Mouse (Mus musculus): Measurements from ENCODE around the gene Nbea. TPM values are rescaled to one million over a fixed set of nuclear protein-coding genes. Genes with fewer than 3 reads are reported as not detected.

Gene Nbea
- polyA plus RNA-seq, 1 experiment, result 7.7 TPM

DNA sequence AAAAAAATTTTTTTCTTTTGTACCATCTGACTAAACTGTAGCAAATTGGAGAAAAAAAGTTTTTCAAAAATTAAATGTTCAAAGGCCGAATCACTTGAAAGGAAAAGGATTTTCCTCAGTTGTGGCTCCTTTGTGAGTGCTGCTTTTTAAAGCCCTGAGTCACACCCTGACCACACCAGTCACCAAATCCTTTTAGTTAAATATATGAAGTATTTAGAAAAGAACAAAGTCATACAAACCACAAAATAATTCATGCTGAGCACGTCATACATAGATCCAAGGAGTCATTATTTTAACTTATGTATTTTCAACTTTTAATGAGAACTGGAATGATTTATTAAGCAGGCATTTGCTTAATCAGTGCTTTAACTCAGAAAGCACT, 295.7 kb downstream of the Nbea start:
- no peak overlapping the region for H3K27ac ChIP-seq (ENCODE audit: insufficient read depth, low read depth, low read length)
- WGBS, result 83% methylated on average over 2 of the region's 2 CpGs
- H3K4me1 ChIP-seq (ENCODE audit: control insufficient read depth, insufficient read depth, low read length), result no peaks in the 10 kb centered on the region
- no peak for TF ChIP-seq POLR2A (IDR thresholded peaks at IDR 0.05; ENCODE audit: low read depth, low read length)
- no peak for DNase-seq
- no peaks in the 10 kb centered on the region for H3K27me3 ChIP-seq (replicated peaks; ENCODE audit: control insufficient read depth, insufficient read depth, low read length)
- H3K4me3 ChIP-seq (ENCODE audit: insufficient read depth, low read depth, low read length), result no peak overlapping the region
- H3K36me3 ChIP-seq (ENCODE audit: control insufficient read depth, insufficient read depth, low read length), result no peaks in the 10 kb centered on the region

- Histone ChIP-seq H3K4me1 (ENCODE audit: control insufficient read depth, insufficient read depth, low read length) (no peaks in the 10 kb centered on the region), H3K36me3 (ENCODE audit: control insufficient read depth, insufficient read depth, low read length) (no peaks in the 10 kb centered on the region), H3K4me3 (ENCODE audit: insufficient read depth, low read depth, low read length) (no peak overlapping the region), H3K27ac (ENCODE audit: insufficient read depth, low read depth, low read length) (no peak overlapping the region), H3K27me3 (replicated peaks; ENCODE audit: control insufficient read depth, insufficient read depth, low read length) (no peaks in the 10 kb centered on the region)
- no peak for DNase-seq
- TF ChIP-seq CTCF (conservative IDR thresholded peaks at IDR 0.05; ENCODE audit: insufficient read depth, insufficient read length, low read depth, low read length) (no peak), POLR2A (IDR thresholded peaks at IDR 0.05; ENCODE audit: low read depth, low read length) (no peak)
- WGBS, result 83% methylated on average over 10 of the region's 10 CpGs
Measured at GRCm38 (mm10) chr3:55887193-55887828, 296.2 kb downstream of the Nbea start.

GRCm38 (mm10) chr3:55872944-55873924, 310.3 kb downstream of the Nbea start:
- no peaks in the 10 kb centered on the region for H3K36me3 ChIP-seq (ENCODE audit: control insufficient read depth, insufficient read depth, low read length)
- WGBS, result 93% methylated on average over 5 of the region's 5 CpGs
- no peaks in the 10 kb centered on the region for H3K27me3 ChIP-seq (replicated peaks; ENCODE audit: control insufficient read depth, insufficient read depth, low read length)
- DNase-seq, result no peak
- no peak overlapping the region for H3K27ac ChIP-seq (ENCODE audit: insufficient read depth, low read depth, low read length)
- H3K4me3 ChIP-seq (ENCODE audit: insufficient read depth, low read depth, low read length), result no peak overlapping the region
- no peaks in the 10 kb centered on the region for H3K4me1 ChIP-seq (ENCODE audit: control insufficient read depth, insufficient read depth, low read length)
- TF ChIP-seq CTCF (conservative IDR thresholded peaks at IDR 0.05; ENCODE audit: insufficient read depth, insufficient read length, low read depth, low read length) (no peak), POLR2A (IDR thresholded peaks at IDR 0.05; ENCODE audit: low read depth, low read length) (no peak)

GRCm38 (mm10) chr3:55852488-55852887, 331.0 kb downstream of the Nbea start:
- no peaks in the 10 kb centered on the region for H3K36me3 ChIP-seq (ENCODE audit: control insufficient read depth, insufficient read depth, low read length)
- TF ChIP-seq POLR2A (IDR thresholded peaks at IDR 0.05; ENCODE audit: low read depth, low read length), result no peak
- no peak for TF ChIP-seq CTCF (conservative IDR thresholded peaks at IDR 0.05; ENCODE audit: insufficient read depth, insufficient read length, low read depth, low read length)
- no peaks in the 10 kb centered on the region for H3K27me3 ChIP-seq (replicated peaks; ENCODE audit: control insufficient read depth, insufficient read depth, low read length)
- H3K4me3 ChIP-seq (ENCODE audit: insufficient read depth, low read depth, low read length), result no peak overlapping the region
- no peak overlapping the region for H3K27ac ChIP-seq (ENCODE audit: insufficient read depth, low read depth, low read length)
- DNase-seq, result no peak
- H3K4me1 ChIP-seq (ENCODE audit: control insufficient read depth, insufficient read depth, low read length), result no peaks in the 10 kb centered on the region
- 87% methylated on average over 7 of the region's 7 CpGs for WGBS

DNA sequence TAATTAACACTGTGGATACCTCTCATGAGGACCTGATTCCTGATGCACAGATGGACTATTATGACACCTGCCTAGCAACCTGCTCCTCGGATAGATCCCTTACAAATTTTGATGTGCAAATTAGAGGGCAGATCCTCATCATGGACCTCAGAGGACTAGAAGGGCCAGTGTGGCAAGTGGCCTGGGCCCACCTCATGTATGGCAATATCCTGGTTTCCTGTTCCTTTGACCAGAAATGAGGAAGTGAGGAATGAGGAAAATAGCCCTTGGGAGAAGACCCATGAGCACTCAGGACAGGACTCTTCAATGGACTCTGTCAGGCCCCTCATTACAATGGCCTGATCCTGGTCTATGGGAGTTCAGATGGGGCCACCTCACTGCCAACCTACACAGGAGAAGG, 336.4 kb downstream of the Nbea start:
- WGBS, result 85% methylated on average over 1 of the region's 1 CpGs
- Histone ChIP-seq H3K36me3 (ENCODE audit: control insufficient read depth, insufficient read depth, low read length) (no peaks in the 10 kb centered on the region), H3K4me1 (ENCODE audit: control insufficient read depth, insufficient read depth, low read length) (no peaks in the 10 kb centered on the region), H3K27ac (ENCODE audit: insufficient read depth, low read depth, low read length) (no peak overlapping the region), H3K27me3 (replicated peaks; ENCODE audit: control insufficient read depth, insufficient read depth, low read length) (no peaks in the 10 kb centered on the region), H3K4me3 (ENCODE audit: insufficient read depth, low read depth, low read length) (no peak overlapping the region)
- no peak for TF ChIP-seq POLR2A (IDR thresholded peaks at IDR 0.05; ENCODE audit: low read depth, low read length)
- TF ChIP-seq CTCF (conservative IDR thresholded peaks at IDR 0.05; ENCODE audit: insufficient read depth, insufficient read length, low read depth, low read length), result no peak
- no peak for DNase-seq

GRCm38 (mm10) chr3:55837188-55837587, 346.3 kb downstream of the Nbea start:
- H3K4me3 ChIP-seq (ENCODE audit: insufficient read depth, low read depth, low read length), result no peak overlapping the region
- H3K27me3 ChIP-seq (replicated peaks; ENCODE audit: control insufficient read depth, insufficient read depth, low read length), result no peaks in the 10 kb centered on the region
- H3K4me1 ChIP-seq (ENCODE audit: control insufficient read depth, insufficient read depth, low read length), result no peaks in the 10 kb centered on the region
- no peaks in the 10 kb centered on the region for H3K36me3 ChIP-seq (ENCODE audit: control insufficient read depth, insufficient read depth, low read length)
- DNase-seq, result no peak
- no peak overlapping the region for H3K27ac ChIP-seq (ENCODE audit: insufficient read depth, low read depth, low read length)
- TF ChIP-seq POLR2A (IDR thresholded peaks at IDR 0.05; ENCODE audit: low read depth, low read length) (no peak), CTCF (conservative IDR thresholded peaks at IDR 0.05; ENCODE audit: insufficient read depth, insufficient read length, low read depth, low read length) (no peak)
- WGBS, result 94% methylated on average over 3 of the region's 3 CpGs

DNA sequence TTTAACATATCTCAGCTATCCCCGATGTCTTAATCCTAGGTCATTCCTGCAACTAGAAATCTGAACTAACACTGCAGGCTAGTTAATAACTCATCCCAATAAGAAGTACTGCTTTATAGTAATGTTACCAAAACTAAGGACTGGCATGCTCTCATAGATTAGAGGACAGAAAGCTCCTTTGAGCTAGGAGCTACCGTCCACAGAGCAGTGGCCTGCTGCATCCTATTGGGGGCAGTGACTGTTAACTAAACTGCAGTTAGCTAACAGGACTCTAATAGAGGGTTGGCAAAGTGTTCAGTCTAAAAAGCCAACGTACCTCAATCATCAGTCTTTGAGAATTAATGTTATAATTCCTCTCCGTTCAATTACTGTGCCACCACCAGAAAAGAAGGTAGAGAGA, 348.3 kb downstream of the Nbea start:
- WGBS, result 68% methylated on average over 4 of the region's 4 CpGs
- H3K4me1 ChIP-seq (ENCODE audit: control insufficient read depth, insufficient read depth, low read length), result no peaks in the 10 kb centered on the region

More for the DNA sequence above, 348.3 kb downstream of the Nbea start:
- no peak overlapping the region for H3K27ac ChIP-seq (ENCODE audit: insufficient read depth, low read depth, low read length)
- TF ChIP-seq CTCF (conservative IDR thresholded peaks at IDR 0.05; ENCODE audit: insufficient read depth, insufficient read length, low read depth, low read length), result no peak
- TF ChIP-seq POLR2A (IDR thresholded peaks at IDR 0.05; ENCODE audit: low read depth, low read length), result no peak
- no peak overlapping the region for H3K4me3 ChIP-seq (ENCODE audit: insufficient read depth, low read depth, low read length)
- no peak for DNase-seq
- H3K36me3 ChIP-seq (ENCODE audit: control insufficient read depth, insufficient read depth, low read length), result no peaks in the 10 kb centered on the region
- no peaks in the 10 kb centered on the region for H3K27me3 ChIP-seq (replicated peaks; ENCODE audit: control insufficient read depth, insufficient read depth, low read length)
